Mouse (Mus musculus) layer of hippocampus, postnatal 10 days (tissue): ENCODE data around the gene Ctr9. TPM values are rescaled to one million over a fixed set of nuclear protein-coding genes. Genes with fewer than 3 reads are reported as not detected.

Source experiments
- DNase-seq, 2 experiments: peaks; one replicate each; pipeline ENCODE4 v3.0.0; 2021; ENCODE audit warnings: low spot score in 2 of 2
- long read RNA-seq: library from polyadenylated mRNA; stranded (forward); transcript quantifications from one replicate; pipeline ENCODE4 v2.0.0, GENCODE M21; 2023
- total RNA-seq, 2 experiments: library from RNA; stranded (reverse); gene quantifications; 2 replicates each; pipeline ENCODE4 v1.2.3; 2021

Gene Ctr9
- 10 to 100 TPM; 57.3 to 60.5 TPM for total RNA-seq
- long read RNA-seq, full-length matches to known transcripts, result 8 of 15 reads
- long read RNA-seq, partial matches to known transcripts, result 4 of 15 reads
- long read RNA-seq, other reads (novel, unspliced or antisense), result 3 of 15 reads

DNA sequence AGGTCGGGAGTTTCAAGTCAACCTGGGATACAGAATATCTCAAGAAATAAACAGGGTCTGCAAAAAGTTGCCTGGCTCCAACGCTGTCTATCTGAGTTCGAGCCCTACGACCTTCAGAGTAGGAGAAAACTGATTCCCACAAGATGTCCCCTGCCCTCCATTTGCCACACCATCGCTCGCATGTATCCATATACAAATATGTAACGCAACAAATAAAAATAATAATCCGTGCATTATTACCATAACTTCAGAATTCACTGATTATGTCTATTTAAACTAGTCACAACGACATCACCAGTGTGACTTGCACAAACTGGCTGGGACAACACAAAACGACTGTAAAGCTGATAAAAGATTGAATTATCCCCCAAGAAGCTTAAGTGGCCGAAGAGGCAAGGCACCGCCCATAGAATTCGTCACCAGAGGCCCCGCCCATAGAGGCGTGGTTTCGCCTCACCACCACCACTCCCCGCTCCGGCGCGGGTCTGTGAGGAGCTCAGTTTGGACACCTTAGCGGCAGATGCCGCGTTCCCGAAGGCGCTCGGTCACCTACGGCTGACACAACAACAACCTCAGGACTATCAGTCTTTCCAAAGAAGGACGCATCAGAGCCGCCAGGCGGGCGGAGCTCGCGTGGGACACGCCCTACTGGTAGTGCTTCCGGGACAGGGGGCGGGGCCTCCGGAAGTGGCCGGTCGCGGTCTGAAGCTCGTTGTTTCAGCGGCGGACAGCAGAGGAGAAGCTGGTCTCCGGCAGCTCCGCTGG lies at the start of gene Ctr9:
TSS of gene Ctr9 (plus strand) at position 671 of the 765 bp plus-strand sequence.
- DNase-seq, result peak; percentile 92 to 95

DNA sequence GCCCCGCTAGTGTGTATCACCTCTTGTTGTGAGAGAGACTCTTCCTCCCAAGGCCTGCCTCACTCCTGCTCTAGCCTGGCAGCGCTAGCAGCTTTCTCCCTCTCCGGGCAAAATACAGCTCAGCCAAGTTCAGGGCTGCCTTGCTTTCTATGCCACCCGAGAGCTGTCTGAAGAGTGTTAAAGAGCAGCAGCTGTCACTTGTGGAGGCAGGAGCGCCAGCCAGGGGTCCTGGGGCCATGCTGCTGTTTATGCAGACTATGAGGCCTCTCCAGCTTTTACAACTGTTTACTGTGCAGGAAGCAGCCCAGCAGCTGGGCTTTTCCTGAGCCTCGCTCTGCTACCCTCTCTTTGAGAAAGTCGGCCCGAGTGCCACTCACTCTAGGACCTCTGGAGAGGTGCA lies 47.7 kb upstream of the Ctr9 start:
- DNase-seq, result no peak

DNA sequence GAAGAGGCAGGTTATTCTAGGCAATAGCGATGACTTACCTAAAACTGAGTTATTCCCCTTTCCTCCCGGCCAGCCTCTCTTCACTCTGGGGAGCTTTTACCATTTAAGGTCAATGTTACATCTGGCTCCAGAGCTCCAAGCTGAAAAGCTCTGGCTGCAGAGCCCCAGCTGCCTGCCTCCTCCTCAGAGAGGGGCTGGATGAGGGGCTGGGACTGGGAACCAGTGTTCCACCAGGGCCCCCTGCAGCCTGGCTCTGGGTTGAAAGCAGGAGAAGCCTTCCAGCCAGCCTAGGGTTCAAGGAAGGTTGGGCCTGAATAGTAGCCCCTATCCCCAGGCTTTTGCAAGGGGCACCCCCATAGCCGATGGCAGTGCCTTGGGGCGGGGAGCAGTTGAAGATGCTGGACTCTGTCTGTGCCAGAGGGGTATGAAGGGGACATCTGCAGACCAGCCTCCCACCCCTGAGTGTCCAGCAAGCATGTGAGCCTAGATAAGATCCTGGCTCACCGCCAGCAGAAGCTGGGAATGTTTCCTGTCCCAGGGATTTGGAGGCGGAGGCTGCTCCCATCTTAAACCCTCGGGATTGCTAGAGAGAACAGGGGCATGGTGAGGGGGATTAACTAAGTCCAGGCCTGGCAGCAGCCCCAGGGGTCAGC lies 46.6 kb upstream of the Ctr9 start, which contains the start of gene Mrvi1:
TSS of gene Mrvi1 (minus strand) at position 409 of the 653 bp plus-strand sequence.
- DNase-seq, result peak in 1 of 2 experiments; percentile 16

DNA sequence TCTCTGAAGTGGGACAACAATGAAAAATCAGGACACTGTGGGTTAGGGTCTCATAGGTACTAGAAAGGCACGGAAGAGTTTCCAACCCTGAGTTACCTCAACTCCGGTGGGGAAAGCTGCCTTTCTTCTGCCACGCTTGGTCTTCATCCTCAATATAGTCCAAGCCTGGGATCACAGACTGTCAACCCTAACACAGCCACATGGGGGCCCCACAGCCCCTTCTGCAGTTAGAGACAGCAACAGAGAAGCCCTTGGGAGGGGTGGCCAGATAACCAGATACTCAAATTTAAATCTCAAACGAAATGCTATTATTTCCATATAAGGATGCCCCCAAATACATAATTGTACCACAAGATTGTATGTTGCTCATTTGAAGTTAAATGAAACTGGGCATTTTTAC lies 46.0 kb upstream of the Ctr9 start:
- DNase-seq, result peak; percentile 57 to 59

DNA sequence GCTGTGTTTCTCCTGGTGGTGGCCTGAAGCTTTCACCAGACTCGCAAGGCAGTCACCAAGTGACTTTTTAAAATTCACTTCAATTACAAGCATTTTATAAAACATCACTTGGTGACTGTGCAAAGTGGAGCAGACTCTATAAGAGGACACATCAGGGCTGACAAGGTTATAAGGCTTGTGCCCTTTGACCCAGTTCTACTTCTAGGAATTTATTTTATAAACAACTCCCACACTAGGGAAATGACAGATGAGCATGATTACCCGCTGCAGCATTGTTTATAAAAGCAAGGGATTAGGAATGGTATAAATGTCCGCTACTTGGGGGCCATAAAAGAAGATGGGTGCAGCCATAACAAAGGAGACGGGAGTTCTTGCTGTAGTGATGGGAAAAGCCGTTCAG lies 45.1 kb upstream of the Ctr9 start:
- DNase-seq, result no peak

DNA sequence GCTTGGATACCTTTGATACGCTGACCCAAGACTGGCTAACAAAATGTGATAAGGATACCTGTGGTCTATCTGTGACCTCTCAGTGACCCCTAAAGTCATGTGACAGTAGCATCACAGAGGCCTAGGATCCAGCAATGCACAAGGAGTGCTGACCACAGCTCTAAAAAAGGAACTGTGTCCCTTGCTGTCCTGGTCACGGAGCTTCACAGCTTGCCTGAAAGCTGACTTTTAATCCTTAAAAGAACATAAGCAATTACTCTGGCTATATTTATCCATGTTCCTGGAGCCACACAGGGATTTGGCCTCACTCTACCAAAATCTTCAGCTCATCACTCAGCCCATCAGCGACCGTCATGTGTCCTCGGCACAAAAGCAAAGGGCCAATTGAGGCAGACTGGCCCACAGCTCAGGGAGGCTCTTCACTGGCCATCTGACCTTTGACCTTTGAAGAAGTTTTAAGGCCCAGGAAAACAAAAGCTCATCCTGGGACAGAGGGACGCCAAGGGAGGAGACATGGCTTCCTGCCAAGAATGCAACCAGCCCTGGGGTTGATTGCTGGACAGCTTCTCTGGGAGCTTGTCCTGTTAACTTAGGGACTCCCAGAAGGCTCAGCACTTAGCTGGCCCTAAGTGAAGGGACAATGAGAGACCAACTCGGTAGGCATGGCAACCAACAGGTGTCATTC lies 43.0 kb upstream of the Ctr9 start:
- DNase-seq, result no peak

DNA sequence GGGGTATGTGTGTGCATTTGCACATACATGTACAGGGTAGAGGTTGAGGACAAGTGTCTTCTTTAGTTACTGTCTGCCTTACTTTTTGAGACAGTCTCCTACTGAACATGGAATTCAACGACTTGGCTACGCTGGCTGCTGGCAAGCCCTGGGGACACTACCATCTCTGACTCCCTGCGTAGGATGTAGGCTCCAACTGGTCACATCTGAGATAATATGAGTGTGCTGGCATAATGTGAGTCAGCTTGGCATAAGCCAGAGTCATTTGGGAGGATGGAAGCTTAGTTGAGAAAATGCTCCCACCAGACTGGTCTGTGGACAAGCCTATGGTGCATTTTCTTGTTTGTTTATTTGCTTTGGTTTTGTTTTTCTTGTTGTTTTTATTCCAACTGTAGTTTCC lies 40.7 kb upstream of the Ctr9 start:
- DNase-seq, result no peak

DNA sequence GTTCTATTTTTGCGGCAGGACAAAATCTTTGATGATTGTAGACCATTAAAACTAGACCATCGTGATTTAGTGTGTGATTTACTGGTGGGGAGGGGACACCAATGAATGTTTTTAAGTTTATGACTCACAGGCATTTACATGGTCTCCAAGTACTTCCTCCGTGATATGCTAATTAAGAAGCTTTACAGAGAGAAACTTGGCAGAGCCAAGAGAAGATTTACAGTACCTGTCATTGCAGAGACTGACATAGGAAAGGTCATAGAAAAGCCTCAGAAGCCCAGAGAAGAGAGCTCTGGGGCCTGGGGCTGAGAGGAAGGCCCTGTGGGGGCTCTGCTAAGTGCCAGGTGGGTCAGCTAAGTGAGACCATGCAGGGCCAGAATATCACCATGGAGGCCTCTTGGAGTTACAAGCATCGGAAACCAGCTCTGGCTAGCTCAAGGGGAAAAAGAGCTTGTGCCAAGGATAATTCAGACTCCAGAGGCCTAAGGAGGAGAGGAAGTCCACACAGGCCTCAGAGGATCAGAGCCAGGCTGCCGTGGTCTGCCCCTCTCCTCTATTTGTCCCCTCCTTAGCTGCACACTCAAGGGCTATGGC lies 39.4 kb upstream of the Ctr9 start:
- no peak for DNase-seq

DNA sequence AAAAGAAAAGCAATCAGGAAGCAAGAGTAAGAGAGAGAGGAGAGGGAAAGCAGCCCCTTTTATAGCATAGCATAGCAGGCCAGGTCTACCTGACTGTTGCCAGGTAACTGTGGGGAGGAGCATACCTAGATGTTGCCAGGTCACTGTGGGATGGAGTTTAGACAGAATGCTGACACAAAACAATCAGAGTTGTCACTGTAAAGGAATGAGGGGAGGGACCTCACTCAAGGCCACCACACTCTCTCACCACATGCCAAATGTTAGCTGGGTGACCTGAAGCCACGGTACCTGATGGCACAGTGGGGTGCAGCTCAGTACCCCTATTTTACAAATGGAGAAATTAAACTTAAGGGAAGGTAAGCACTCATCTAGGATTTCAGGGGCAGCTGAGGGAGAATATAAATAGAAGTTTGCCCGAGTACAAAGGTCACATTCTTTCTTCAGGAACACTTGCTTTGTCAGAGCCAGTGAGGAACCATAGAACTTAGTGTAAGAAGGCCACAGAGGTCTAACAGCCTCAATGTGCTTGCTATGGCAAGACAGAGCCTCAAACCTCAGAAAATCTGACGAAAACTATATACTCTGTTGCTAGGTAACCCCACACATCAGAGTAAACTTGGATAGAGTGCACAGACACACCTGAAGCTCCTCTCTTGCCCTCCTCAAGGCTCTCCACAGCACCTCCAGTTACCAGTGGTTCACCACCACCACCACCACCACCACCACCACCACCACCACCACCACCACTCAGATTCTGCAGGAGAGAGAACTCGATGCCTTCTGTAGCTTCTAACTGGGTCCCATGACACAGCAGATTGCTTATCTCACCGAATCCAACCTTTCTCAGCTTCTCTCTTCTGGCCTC lies 38.2 kb upstream of the Ctr9 start:
- DNase-seq, result no peak

DNA sequence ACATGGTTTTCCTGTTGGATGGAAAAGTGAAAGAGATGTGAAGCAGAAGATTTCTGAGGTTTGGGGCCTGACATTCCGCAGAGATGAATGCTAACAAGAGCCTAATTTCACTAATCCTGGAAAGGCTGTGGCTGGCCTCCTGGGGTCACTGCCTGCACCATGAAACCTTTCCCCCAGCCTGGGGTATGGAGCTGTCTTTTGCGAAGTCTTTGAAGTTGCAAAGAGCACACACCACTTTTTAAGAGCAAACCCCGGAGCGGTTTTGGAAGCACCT lies 37.6 kb upstream of the Ctr9 start:
- no peak for DNase-seq

DNA sequence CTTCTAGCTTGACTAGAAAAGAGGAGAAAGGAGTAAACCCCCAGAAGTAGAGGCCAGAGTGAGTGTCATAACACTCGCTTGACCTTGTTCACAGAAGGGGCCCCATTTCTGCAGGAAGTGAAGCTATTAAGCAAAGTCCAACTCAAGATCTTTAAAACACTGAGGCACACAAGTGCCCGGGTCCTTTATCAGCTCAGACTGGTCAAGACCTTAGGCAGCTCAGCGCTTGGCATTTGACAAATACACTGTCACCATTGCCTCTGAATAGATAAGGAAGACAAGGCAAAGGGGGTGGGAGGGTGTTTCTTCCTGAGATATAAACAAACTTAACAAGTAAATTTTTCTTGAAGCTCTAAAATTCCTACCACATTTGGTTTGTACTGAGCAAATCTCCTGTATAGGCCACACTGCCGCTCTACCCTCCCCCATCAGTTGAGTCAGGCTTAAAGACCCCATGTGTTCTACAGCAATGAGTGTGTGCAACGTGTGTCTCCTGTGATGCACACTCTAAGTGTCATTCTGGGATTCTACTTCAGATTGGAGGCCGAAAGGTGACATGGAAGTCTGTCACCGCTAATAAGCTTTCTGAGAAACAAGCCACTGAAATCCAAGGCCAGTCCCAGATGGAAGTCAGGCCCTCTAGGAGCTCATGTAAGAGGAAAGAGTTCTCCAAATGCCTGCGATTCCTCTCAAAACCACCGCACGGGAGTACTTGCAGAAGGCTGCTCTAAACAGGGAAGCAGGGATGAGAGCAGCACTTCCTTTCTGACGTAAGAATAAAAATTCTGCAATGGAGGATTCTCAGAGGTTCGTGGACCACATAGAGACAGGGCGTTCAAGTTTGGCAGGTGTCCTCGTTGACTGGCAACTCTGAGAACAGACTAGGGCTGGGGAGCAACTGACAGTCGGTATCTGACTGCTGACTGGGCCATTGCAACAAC lies 29.6 kb upstream of the Ctr9 start:
- DNase-seq, result no peak

DNA sequence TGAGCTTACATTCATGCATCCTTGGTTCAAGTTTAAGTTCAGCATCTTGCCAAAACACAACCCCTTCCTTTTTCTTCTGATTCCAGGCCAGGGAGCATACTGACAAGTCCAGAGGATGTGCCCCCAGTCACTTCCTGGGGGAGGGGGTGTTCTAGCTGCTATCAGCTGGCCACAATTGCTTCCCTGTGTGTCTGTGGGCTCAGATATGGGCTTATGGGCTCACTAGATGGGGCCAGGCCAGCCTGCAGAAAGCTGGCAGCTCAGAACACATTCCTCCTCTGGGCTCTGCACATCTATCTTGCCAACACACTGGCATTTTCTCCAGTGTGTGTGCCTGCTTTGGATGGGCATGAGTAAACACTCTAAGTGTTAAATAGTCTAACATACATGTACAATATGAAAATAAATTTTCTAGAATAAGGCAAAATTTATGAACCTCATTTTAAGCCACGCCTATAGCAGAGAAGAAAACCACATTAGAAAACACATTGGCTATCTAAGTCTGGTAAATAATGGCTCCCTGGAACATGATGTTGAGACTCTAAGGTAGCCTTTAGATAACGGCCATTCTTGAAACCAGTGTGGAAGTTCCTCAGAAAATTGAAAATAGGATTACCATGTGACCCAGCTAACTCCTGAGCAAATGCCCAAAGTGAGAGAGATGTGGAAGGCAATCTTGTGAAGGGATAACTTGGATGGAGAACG lies 24.5 kb upstream of the Ctr9 start:
- DNase-seq, result no peak

DNA sequence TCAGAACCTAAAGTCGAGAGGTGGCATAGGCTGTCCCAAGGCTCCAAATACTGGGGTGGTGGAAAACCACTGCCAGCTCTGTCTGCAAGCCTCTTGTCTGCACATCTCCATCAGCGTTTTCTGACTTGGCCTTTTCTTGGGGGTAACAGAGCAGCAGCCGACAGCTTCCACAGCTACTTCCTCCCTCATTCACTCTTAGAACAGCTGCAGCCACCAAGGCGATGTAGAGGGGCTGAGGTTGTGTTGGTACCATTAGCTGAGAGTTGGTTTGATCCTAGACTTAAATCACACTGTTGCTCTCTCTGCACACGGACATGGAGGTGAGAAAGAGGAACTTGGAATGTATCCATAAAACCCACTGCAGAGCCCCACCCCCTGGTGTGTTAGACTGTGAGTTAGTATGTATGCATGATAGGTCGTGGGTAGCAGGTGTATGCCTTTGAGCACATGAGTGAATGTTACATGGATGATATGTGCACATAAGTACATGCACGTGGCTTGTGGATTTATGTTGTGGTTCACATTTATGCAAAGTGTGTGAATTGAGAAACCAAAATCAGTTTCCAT lies 14.6 kb upstream of the Ctr9 start:
- DNase-seq, result no peak

DNA sequence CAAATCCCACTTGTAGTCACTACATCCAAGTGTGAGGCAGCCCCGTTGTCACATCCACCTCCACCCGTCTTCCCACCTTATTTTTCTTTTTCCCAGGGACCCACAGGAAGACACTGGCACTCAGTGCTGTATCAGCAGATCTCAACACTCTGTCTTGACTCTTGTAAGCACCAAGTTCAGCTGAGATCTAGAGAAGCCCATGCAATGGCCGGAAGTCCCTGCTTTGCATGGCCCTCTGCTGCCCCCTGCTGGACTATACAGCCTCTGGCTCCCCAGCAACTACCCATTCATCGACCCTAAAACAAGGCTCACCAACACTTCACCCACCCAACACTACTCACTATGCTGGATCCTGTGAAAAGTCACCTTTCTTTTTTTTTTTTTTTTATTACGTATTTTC lies 13.9 kb upstream of the Ctr9 start:
- peak; percentile 93 to 94 for DNase-seq

DNA sequence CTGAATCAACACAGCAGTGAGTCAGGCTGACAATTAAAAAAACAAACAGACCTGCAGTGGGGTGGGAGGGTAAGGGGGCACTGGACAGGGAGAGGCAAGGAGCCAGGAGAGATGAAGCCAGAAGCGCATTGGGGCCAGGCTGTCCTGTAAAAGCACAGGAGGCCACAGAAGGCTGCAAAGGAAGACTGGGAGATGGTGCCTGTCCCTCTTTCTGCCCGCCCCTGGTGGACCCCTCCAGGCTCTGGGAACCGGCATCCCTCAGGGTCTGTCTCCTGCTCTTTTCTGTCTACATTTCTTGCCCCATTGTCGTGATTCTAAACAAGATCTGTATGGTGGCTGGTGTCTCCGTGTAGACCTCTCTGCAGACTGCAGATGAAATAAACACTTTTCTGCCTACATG lies 13.0 kb upstream of the Ctr9 start:
- no peak for DNase-seq

DNA sequence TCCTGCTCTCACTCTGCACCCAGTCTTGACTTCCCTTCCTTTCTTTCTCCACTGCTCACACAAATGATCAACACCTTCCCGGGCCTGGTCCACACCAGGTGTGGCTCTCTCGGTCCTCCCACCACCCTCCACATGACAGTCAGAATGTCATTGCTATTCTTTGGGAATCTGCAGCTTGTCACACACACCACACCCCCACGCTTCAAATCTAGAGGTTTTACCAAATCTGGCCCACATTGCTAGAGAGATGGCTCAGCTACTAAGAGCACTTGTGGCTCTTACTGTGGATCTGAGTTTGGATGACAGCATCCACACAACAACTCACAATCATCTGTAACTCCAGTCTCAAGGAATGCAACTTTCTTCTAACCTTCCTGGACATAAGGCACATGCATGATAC lies 11.8 kb upstream of the Ctr9 start:
- DNase-seq, result no peak

DNA sequence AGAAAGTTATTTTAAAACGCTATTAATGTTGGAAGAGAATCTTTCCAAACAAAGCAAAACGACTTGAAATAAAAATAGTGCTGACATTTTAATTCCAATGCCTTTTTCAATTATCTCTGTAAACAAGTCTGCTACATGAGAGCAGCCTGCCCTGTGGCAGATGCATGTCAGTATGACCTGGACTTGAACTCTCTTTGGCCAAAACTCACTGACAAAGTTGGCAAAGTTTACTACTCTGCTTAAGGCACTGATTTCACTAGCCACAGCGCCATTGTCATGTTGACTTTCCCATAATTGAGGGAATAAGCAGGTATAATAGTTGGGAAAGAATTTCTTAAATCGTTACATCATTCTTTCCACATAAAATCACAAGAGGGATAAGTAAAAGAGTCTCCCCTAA lies 7.9 kb upstream of the Ctr9 start:
- DNase-seq, result no peak

DNA sequence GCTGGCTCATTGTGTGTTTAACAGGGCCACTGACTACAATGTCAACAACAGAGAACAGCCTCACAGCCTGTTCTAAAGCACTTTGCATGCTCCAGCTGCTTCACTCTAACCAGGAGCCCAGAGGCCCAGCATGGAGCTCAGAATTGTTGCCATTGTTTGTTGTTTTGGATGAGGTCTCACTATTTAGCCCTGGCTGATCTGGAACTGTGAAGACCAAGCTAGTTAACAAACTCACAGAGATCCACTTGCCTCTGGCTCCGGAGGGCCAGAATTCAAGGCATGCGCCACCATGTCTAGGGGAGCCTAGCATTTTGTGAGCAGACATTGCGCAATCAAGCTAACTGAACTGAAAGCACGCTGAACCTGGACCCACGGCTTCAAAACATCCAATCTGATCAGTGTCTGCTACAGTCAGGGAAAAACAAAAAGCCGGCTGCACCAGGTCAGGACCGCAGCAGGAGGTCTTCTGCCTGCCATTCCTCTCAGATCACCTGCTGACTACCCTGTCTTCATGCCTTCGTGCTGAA lies 4.6 kb upstream of the Ctr9 start:
- peak in 1 of 2 experiments; percentile 23 for DNase-seq

DNA sequence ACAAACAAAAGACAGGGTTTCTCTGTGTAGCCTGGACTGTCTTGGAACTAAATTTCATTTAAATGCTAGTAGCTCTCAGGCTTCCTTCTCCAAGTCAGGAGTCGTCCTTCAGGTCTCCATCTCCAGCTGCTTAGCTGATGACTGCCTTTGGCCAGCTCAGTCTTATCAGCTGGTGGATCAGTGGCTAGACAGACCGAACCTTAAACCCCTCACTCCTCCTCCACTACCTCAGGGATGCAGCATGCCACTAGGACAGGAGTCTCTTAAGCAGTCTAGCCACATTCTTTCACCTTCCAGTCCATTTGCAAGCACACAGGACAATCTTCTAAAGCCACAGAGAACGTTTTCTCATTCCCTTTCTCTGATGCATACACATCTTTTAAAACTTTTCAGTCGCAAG lies 3.8 kb upstream of the Ctr9 start:
- DNase-seq, result no peak
